Mouse (Mus musculus): ENCODE results near the gene 1700017B05Rik.
A peak's percentile ranks its signal among the peaks of the same experiment; 100 is the strongest.
"Not testable (repeated sequence)": the region's sequence is repeated elsewhere in the genome, so short reads cannot be mapped to it uniquely, and the experiment has no call there.

Gene 1700017B05Rik

DNA sequence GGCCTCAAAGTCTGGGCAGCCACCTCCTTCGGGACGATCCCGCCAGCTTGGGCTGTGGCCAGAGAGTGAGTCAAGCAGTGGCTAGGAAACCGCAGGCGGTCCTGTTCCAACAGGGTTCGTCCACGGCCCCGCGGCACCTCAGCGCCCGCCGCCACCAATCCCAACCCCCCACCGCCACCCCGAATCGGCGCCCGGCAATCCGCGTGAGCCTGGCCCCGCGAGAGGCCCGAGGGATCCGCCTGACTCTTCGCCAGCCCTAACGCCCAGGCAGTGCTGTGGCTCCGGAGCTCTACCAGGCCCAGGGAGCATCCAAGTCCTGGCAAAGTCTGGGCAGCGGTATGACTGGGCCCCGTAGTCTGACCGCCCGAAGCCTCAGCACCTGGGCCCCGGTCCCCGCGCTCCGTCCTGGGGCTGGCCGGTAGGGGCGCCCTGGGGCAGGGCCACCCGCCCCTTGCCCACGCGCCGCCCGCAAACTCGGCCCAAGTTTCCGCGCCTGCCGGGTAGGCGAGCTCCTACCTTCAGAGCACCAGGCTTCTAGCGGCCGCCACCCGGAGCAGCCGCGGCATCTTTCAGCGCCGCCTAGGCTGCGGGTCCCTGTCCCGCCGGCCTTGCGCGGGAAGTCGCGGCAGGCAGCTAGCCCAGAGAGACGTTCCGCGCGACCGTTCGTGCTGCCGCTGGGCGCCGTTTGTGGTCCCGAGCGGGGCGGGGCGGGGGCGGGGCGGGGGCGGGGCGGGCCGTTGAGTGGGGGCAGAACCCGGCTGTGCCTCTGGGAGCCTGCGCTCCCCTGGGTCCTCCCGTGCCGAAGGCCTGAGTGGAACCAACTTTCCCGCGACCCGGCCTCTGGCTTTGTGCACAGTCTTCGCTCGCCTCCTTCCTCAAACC, at the start of gene 1700017B05Rik:
Gene 1700017B05Rik, minus strand, starts transcription at position 700 of the 882 bp plus-strand sequence.
- peak; percentile 75 to 78 for DNase-seq (ENCODE audit: low spot score in 2 of 2)

DNA sequence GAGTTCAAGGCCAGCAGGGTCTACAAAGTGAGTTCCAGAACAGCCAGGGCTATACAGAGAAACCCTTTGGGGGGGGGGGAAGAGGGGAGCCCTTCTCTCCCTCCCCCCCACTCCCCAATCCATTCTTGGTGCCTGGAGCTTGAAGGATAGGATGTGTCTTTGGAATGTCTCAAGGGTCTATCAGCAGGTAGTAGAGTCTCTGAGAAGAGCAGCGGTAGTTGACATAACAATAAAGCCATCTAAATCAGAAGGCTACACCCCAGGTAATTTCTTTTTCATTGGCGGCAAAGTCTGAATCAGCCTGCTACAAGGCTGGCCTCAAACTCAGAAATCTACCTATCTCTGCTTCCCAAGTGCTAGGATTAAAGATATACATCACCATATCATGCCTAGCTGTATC, 48.5 kb upstream of the 1700017B05Rik start:
- no peak for DNase-seq (ENCODE audit: low spot score in 2 of 2)

DNA sequence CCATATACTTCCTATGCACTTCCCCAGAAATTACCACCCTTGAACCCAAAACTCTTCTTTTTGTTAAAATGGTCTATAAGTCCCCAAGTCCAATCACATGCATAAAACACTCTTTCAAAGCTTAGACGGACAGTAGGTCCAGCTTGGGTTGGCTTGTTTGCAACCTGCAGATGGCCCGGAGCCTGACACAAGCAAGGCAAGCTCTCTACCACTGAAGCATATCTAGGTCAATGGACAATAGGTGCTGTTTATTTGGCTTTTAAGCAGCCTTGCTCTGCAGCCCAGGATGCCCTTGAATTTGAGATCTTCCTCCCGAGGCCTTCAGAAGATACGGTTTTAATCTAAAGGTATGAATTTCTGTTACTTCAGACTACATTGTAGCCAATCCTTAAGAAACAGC, 46.9 kb upstream of the 1700017B05Rik start:
- no peak for DNase-seq (ENCODE audit: low spot score in 2 of 2)

DNA sequence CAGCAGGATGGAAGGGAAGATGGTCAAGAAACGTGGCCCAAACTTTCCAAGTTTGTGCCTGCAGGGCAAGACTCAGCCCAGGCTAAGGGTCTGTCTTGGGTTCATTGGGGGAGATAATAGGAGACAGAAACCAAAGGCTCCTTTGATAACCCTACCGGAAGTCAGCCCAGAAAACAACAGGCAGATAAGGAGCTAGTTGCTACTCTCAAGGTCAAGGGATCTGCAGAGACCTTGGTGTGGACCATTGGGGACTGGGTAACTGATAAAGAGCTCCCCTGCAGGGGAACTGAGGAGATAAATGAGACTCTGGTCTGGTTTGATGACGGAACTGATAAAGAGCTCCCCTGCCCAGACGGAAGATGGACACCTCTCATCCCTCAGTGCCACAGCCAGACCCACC, 45.0 kb upstream of the 1700017B05Rik start:
- no peak for DNase-seq (ENCODE audit: low spot score in 2 of 2)

DNA sequence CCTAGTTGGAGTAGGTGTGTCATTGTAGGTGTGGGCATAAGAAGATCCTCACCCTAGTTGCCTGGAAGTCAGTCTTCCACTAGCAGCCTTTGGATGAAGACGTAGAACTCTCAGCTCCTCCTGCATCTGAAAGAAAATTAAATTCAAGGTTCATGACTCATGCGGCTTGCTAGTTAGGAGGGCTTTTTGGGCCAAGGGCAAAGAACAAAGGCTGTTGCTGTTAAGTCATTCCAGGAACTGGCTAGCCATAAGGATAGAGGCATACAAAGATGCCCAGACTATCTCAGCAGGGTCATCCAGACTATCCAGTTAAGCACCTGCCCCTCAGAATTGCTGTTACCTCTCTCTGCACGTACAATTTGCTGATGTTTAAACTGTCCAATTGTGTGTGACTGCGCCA, 42.3 kb upstream of the 1700017B05Rik start:
- not testable (repeated sequence) for DNase-seq (ENCODE audit: low spot score in 2 of 2)

DNA sequence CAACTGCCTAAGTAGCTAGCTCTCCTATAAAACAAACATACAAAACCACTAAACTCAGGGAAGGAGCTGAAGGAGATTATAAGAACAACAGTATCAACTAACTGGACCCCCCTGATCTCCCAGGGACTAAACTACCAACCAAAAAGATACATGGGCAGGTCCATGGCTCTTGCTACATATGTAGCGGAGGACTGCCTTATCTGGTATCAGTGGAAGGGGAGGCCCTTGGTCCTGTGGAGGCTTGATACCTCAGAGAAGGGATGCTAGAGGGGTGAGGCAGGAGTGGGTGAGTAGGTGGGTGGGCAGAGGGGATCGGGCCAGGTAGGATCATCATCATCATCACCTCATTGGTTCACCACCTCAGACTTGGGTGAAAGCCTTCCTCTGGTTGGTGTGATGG, 41.8 kb upstream of the 1700017B05Rik start:
- DNase-seq (ENCODE audit: low spot score in 2 of 2): no peak

DNA sequence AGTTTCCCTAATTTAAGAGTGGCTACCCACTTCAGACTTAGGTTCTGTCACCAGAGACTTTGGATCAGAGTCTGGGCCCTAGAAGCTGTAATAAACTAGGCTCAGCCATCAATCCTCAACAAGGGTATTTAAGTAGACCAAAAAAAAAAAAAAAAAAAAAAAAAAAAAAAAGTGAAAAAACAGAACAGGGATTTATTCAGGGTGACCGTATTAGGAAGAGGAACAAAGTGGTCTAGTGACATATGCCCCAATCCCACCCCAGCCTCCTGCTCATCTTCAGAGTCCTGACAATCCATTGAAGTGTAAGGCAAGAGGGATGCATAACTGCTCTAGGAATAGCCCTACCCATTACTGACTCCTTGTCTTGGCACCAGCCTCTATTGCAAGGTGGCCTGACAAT, 40.9 kb upstream of the 1700017B05Rik start:
- no peak for DNase-seq (ENCODE audit: low spot score in 2 of 2)

DNA sequence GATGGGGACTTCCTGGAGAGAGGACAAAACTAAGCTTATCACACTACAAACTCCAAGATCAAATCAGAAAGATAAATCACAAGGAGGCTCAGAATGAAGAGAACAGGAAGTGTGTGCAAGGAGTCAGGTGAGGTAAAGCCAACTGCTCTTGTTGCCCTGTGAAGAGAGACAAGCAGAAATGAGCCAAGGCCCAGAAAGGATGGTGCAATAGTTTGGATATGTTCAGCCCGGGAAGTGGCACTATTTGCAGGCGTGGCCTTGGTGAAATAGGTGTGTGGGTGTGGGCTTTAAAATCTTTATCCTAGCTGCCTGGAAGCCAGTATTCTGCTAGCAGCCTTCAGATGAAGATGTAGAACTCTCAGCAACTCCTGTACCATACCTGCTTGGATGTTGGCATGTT, 38.4 kb upstream of the 1700017B05Rik start:
- no peak for DNase-seq (ENCODE audit: low spot score in 2 of 2)

DNA sequence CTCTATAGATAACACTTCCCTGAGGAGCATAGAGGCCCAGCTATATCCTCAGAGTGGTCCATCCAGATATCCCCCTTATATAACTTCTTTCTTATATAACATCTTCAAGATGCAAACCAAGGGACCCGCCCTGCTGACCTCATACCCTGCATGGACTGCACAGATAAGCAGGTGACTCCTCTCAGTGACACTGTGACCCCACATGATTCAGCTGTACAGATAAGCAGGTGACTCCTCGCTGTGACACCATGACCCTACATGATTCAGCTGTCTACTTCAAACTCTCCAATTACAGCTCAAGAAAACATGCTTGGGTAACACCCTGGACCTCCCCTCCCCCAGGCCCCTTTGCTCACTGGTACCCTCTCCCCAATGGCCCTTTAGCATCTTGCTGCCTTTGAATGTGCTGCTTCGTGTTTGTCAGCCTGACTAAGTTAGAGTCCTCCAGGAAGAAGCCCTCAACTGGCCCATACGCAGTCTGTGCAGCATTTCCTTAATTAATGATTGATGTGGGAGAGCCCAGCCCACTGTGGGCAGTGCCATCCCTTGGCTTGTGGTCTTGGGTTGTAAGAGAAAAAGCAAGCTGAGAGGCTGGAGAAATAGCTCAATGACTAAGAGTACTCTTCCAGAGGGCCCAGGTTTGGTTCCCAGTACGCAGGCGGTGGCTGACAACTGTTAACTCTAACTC, 37.5 kb upstream of the 1700017B05Rik start:
- peak; percentile 62 to 69 for DNase-seq (ENCODE audit: low spot score in 2 of 2)

DNA sequence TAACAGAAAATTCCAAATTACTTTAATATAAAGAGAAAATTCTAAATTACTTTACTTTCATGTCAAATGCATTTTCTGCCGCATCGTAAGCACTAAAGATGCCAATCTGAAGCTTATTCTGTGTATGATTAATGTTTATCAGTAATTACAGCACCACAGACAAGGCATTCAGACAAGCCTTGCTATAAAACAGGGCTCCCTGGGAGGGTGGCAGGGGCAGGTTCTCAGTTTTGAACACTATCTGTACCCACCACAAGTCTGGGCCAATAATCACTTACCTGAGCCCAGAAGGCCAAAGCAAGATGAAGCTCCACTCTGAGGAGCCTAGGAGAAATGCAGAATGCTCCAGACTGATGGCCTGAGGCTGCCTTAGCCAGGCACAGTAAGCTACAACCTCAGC, 35.5 kb upstream of the 1700017B05Rik start:
- DNase-seq (ENCODE audit: low spot score in 2 of 2): no peak

DNA sequence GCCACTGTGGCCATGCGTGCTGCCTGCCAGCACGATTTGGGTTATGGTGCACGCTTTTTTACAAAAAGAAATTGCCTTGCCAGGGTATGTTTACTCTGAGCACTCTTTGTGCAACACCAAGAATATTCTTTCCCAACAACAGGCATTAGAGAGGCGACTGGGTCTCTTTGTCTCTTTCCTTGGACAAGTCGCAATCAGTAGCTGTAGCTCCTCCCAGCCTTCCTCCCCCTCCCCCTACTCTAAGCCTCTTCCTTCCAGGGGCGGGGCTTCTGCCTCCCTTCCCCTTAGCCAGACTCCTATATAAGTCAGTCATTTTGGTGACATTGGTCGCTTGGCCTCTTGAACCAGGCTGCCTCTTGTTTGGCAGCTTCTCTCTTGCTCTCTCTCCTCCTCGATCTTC, 33.9 kb upstream of the 1700017B05Rik start:
- DNase-seq (ENCODE audit: low spot score in 2 of 2): no peak

DNA sequence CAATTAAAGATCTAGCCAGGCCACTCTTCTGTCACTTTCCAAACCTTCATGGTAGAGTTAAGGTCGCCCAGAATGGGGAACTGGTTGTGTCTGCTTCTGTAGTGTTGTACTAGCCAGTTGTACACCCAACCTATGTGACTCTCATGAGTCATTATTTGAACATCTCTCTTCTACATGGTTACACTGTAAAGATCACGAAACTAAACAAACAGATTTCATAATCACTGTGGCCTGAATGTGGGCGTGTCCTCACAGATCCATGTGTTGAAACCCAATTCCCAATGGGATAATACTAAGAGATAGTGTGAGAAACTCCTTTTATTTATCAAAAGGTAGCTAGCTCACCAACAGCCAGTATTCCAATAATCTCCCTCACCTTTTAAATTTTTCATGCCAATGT, 33.3 kb upstream of the 1700017B05Rik start:
- no peak for DNase-seq (ENCODE audit: low spot score in 2 of 2)

DNA sequence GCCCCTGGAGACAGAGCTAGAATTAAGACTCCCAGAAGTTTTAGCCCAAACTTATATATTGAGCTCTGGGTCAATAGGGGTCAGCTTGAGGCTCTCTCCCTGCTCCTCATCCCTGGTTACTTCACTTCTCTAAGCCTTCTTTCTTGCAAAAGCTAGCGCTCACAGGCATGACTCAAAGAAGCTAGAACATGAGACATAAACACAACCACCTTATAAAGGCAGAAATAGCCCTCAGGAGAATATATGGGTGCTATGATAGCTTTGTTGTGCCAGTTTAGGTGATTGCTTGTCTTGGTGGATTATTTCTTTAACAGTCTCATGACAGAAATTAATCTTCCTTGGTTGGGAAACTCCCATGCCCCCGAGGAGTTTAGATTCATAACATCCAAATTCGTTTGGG, 32.5 kb upstream of the 1700017B05Rik start:
- no peak for DNase-seq (ENCODE audit: low spot score in 2 of 2)

DNA sequence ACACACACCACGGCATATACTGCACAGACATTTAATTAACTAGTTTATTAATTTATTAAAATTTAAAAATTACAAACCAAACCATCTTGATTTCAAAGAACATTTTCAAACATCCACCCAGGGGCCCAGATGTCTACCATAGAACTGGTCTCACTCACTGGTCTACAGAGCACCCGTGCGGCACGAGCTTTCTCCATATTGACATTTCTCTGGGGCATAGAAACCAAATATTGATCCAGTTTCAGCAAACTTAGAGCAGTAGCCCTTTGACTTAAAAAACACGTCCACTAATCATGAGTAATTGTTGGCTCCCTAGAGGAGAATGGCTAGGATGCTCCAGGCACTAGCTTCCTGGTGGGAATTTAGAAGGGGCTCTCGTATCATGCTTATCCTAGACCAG, 24.8 kb upstream of the 1700017B05Rik start:
- DNase-seq (ENCODE audit: low spot score in 2 of 2): no peak

DNA sequence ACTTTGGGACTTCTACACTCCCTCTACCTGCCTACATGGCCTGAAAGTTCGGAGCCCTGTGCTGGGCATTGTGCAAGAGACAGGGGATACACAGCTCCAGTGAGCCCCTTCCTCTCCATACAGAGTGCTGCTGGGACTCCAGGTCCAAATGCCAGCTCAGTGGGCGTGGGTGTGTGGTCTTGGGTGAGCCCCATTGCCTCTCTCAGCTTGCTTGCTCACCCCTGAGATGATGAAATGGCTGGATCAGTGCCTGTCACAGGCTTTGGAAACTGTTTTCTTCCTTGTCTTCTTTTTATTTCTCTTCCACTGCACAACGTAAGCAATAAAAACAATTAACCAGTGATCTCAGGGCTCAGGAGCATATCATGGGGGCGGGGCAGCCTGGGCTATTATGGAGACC, 20.9 kb upstream of the 1700017B05Rik start:
- no peak for DNase-seq (ENCODE audit: low spot score in 2 of 2)

DNA sequence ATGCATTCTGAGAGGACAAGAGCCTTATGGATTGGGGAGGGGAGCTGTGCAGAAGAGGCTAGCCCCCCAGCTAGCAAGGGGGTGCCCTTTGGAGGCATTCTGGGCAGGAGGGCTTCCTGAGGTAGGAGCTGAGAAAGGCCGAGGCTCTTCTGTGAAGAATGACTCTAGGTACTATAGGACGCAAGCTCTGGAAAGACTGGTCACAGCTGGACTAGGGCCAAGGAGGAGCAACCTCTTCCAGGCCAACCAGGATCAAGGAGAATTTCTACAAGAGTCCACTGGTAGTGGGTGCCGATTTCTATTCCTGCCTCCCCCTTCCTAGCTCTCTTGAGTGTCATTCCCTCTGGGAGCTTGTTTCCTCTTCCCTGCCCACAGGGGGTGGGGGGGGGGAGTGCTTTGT, 20.3 kb upstream of the 1700017B05Rik start:
- DNase-seq (ENCODE audit: low spot score in 2 of 2): no peak

DNA sequence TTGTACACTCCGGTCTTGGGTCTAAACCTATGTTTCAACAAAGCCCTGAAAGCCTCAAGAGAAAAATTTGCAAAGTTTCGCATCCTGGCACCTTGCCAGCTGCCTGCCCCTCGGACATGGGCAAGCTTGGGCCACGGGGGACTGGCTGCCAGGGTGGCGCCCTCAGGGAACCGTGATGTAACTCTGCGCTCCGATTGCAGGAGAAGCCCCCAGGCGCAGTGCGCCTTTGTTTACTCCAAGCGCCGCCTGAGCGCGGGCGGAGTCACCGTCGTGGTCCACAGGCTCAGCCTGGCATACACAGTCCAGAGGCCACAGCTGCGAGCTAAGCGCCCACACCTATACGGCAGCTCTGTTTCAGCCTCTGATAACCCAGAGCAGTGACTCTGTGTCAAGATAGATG, 19.1 kb upstream of the 1700017B05Rik start:
- peak in 1 of 2 experiments; percentile 56 for DNase-seq (ENCODE audit: low spot score in 2 of 2)

DNA sequence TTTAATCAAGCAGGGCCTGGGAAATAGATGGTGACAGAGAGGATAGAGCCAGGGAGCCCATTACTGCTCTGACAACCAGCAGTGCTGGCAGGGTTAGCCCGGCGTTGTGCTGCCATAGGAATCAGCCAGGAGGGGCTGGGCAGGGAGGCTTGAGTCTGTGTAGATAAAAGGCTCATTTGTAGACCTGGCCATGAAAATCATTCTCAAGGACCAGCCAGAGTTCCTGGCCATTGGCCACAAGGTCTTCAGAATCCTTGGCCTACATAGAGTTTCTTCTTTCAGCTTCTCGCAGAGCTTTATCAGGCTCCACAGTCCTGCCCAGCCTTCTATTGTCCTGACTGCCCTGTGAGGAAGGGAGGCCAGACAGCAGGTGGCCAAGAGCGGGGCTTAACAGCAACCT, 17.0 kb upstream of the 1700017B05Rik start:
- DNase-seq (ENCODE audit: low spot score in 2 of 2): no peak

DNA sequence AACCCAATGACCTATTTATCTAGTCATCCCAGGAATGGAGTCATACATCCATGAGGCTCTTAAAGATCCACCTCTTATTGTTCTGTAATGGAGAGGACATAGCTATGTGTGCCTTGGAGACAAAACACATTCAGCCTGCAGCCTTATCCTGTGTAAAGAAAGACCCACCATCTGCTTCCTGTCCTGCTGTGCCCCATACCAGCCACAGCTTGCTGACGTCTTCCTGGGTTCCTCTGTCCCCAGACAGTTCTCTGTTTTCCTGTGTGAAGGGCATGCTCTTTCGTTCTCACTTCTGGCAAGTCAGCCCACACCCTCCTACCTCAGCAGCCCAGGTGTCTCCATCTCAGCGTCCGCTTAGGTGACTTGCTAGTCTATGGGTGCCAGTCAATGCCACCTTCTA, 15.9 kb upstream of the 1700017B05Rik start:
- DNase-seq (ENCODE audit: low spot score in 2 of 2): no peak

DNA sequence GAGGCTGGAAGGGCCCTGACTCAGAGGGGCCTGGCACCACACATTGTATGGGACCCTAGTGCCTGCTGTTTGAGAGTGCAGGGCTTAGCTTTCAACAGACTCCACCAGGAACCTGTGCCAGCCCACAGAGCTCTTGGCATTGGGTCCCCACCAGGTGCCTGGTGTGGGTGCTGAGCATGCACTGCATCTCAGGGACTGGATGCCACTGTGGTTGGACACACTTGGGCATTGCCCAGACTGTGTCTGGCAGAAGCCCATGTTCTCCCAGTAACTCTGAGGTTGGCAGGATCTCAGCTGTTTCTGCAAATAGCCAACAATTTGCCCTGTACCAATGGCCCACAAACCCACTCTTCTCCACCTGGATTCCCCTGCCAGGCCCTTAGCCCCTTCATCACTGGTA, 13.9 kb upstream of the 1700017B05Rik start:
- DNase-seq (ENCODE audit: low spot score in 2 of 2): no peak

DNA sequence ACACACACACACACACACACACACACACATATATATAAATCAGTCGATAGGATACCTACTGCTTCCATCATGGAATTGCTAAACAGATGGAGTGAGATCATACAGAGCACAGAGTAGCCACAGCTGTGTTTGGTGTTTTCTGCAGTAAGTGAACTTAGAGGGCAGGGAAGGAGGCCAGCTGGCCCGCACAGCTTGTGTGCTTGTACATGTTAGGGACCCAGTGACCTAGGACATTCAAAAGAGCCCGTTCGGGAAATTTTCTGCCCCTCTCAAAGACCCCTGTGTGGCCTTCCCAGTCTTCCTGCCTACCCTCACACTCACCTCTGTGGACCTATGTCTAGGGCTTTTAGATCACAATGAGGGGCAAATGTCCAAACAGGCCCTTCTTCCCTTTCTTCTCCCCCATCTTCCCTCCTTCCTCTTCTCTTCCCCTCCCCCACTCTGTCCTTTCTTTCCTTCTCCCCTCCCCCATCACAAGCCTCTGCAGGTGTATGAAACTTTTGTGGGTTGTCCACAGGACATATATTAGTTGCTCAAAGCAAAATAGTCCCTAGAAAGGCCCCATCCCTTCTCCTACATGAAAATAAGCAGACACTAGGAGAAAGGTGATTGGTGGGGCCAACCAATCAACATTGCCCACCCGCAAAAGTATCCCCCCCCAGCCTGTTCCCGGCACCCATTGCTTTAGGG, 11.5 kb upstream of the 1700017B05Rik start:
- no peak for DNase-seq (ENCODE audit: low spot score in 2 of 2)

Data from spleen, postnatal 14 days (tissue).